In genomic region chr4:156235808-156236533, GRCm38 (mm10) we compare ENCODE assay signal across 8 mouse cellular contexts. TPM values are rescaled to one million over a fixed set of nuclear protein-coding genes. Genes with fewer than 3 reads are reported as not detected.
DNase-seq lines count a peak whose midpoint lies in the region; ATAC-seq and TF ChIP-seq lines count a peak whose summit lies in the region.

Gene Noc2l, plus strand, starts transcription at chr4:156236010.

- H3K79me3 ChIP-seq in C2C12 (ENCODE audit: low read depth): peaks cover 28% of the 10 kb centered on the region

- H3K27ac ChIP-seq in heart, embryonic 13.5 days (replicated peaks): peak within 1 kb of the TSS; percentile 91
- peak within 1 kb of the TSS; percentile 97 for H3K27ac ChIP-seq in liver, embryonic 12.5 days
- peak within 1 kb of the TSS; percentile 93 for H3K27ac ChIP-seq in stomach, embryonic 15.5 days

- under 1% methylated on average over 81 of the region's 90 CpGs for WGBS in heart, embryonic 13.5 days
- under 1% methylated on average over 89 of the region's 90 CpGs for WGBS in liver, embryonic 12.5 days (ENCODE audit: insufficient replicate concordance)
- under 1% methylated on average over 90 of the region's 90 CpGs for WGBS in stomach, embryonic 15.5 days

- no peak for TF ChIP-seq CTCF in C2C12 (IDR thresholded peaks at IDR 0.05; ENCODE audit: control insufficient read depth, insufficient read depth, insufficient read length)
- TF ChIP-seq CTCF in brain, embryonic 14.5 days (IDR thresholded peaks at IDR 0.05; ENCODE audit: borderline replicate concordance, extremely low read depth, insufficient read depth, insufficient read length): no peak

- peaks cover 63% of the 10 kb centered on the region for H3K4me1 ChIP-seq in erythroblast, embryonic 14.5 days (ENCODE audit: control insufficient read depth)
- H3K4me1 ChIP-seq in heart, embryonic 13.5 days: peaks cover 26% of the 10 kb centered on the region
- peaks cover 35% of the 10 kb centered on the region for H3K4me1 ChIP-seq in liver, embryonic 12.5 days
- H3K4me1 ChIP-seq in stomach, embryonic 15.5 days: peaks cover 16% of the 10 kb centered on the region

- H3K9me3 ChIP-seq in erythroblast, embryonic 14.5 days (ENCODE audit: control insufficient read depth, low read length): no peaks in the 10 kb centered on the region
- no peaks in the 10 kb centered on the region for H3K9me3 ChIP-seq in heart, embryonic 13.5 days
- no peaks in the 10 kb centered on the region for H3K9me3 ChIP-seq in liver, embryonic 12.5 days (replicated peaks)
- no peaks in the 10 kb centered on the region for H3K9me3 ChIP-seq in stomach, embryonic 15.5 days

- peak within 1 kb of the TSS; percentile 98 for H3ac ChIP-seq in C2C12 (ENCODE audit: control insufficient read depth, insufficient read length, low read depth)

- H3K79me2 ChIP-seq in C2C12 (ENCODE audit: control insufficient read depth, insufficient read depth): peaks cover 60% of the 10 kb centered on the region

- peak within 1 kb of the TSS; percentile 87 for H3K4me3 ChIP-seq in C2C12 (ENCODE audit: insufficient read depth, poor library complexity, severe bottlenecking)
- peak within 1 kb of the TSS; percentile 82 for H3K4me3 ChIP-seq in erythroblast, embryonic 14.5 days (replicated peaks)
- H3K4me3 ChIP-seq in heart, embryonic 13.5 days: peak within 1 kb of the TSS; percentile 89
- peak within 1 kb of the TSS; percentile 86 for H3K4me3 ChIP-seq in liver, embryonic 12.5 days
- peak within 1 kb of the TSS; percentile 79 for H3K4me3 ChIP-seq in stomach, embryonic 15.5 days (replicated peaks)

- no peaks in the 10 kb centered on the region for H3K27me3 ChIP-seq in C2C12 (ENCODE audit: control insufficient read depth, insufficient read depth, insufficient read length)
- H3K27me3 ChIP-seq in erythroblast, embryonic 14.5 days (ENCODE audit: control insufficient read depth): no peaks in the 10 kb centered on the region
- 0 out of 2 replicates have a peak, but pooled peaks cover 2% of the 10 kb centered on the region for H3K27me3 ChIP-seq in heart, embryonic 13.5 days (replicated peaks)
- H3K27me3 ChIP-seq in liver, embryonic 12.5 days (replicated peaks): no peaks in the 10 kb centered on the region
- H3K27me3 ChIP-seq in stomach, embryonic 15.5 days (replicated peaks): no peaks in the 10 kb centered on the region

- peak within 1 kb of the TSS; percentile 93 for H3K4me2 ChIP-seq in heart, embryonic 13.5 days
- peak within 1 kb of the TSS; percentile 99 for H3K4me2 ChIP-seq in liver, embryonic 12.5 days
- H3K4me2 ChIP-seq in stomach, embryonic 15.5 days: peak within 1 kb of the TSS; percentile 95

- DNase-seq in brain, embryonic 14.5 days (ENCODE audit: low read depth): peak; percentile 98
- peak; percentile 95 for DNase-seq in kidney, postnatal 10 days
- peak; percentile 76 to 88 for DNase-seq in natural killer cell, adult 2 months (ENCODE audit: low spot score in 2 of 2)

- ATAC-seq in heart, embryonic 13.5 days (ENCODE audit: extremely low read depth, insufficient number of reproducible peaks, low FRiP score, low TSS enrichment): peak; percentile 81
- peak; percentile 85 for ATAC-seq in liver, embryonic 12.5 days
- ATAC-seq in stomach, embryonic 15.5 days (ENCODE audit: insufficient read depth, low FRiP score, low read depth): peak; percentile 92

- TF ChIP-seq POLR2A in brain, embryonic 14.5 days (IDR thresholded peaks at IDR 0.05; ENCODE audit: borderline replicate concordance, extremely low read depth, insufficient read depth, insufficient read length, poor library complexity, severe bottlenecking): peak; percentile 97

- peaks cover 51% of the 10 kb centered on the region for H3K36me3 ChIP-seq in C2C12 (ENCODE audit: control insufficient read depth, insufficient read depth)
- peaks cover 70% of the 10 kb centered on the region for H3K36me3 ChIP-seq in erythroblast, embryonic 14.5 days (ENCODE audit: control insufficient read depth)
- peaks cover 63% of the 10 kb centered on the region for H3K36me3 ChIP-seq in heart, embryonic 13.5 days
- peaks cover 65% of the 10 kb centered on the region for H3K36me3 ChIP-seq in liver, embryonic 12.5 days
- peaks cover 33% of the 10 kb centered on the region for H3K36me3 ChIP-seq in stomach, embryonic 15.5 days

- peak within 1 kb of the TSS; percentile 88 for H3K9ac ChIP-seq in heart, embryonic 13.5 days
- H3K9ac ChIP-seq in liver, embryonic 12.5 days: peak within 1 kb of the TSS; percentile 89
- H3K9ac ChIP-seq in stomach, embryonic 15.5 days: peak within 1 kb of the TSS; percentile 44

TF ChIP-seq in C2C12, 6 proteins besides CTCF, POLR2A, EP300 and RAD21:
- TF ChIP-seq FOSL1 (IDR thresholded peaks at IDR 0.05; ENCODE audit: insufficient read depth, low read length, poor library complexity, severe bottlenecking) (no peak), MAX (IDR thresholded peaks at IDR 0.05) (peak; percentile 93)

RNA-seq across cellular contexts. Expression of gene Noc2l, which starts in this region (rescaled TPM):
- polyA plus RNA-seq in C2C12 (2012; fragmentation: generic; extraction: Trizol): 106 TPM
- polyA plus RNA-seq in brain, embryonic 14.5 days (2012; rRNA removed): 106 and 128 TPM in 2 replicates
- polyA plus RNA-seq in erythroblast, embryonic 14.5 days (2012): 2.9 and 3.0 TPM in 2 replicates
- polyA plus RNA-seq in heart, embryonic 13.5 days (2015; fragmentation: Nextera tagmentation; extraction: Ambion mirVana): 39.3 and 41.8 TPM in 2 replicates
- polyA plus RNA-seq in liver, embryonic 12.5 days (2016; fragmentation: Nextera tagmentation; extraction: Ambion mirVana): 125 and 130 TPM in 2 replicates
- 72.0 and 75.3 TPM in 2 replicates for polyA plus RNA-seq in stomach, embryonic 15.5 days (2015; fragmentation: Nextera tagmentation; extraction: Ambion mirVana)

Comparison
In these comparisons a context has a peak if more than half of its experiments do, and no peak if none do; other contexts are left out.
1. Peak in every context shown above with its lines: DNase-seq, ATAC-seq, H3K4me3 ChIP-seq and H3K27ac ChIP-seq.
2. RNA of gene Noc2l (polyA plus RNA-seq): 125 to 130 TPM in liver, embryonic 12.5 days, 106 TPM in C2C12 (single experiment), 106 to 128 TPM in brain, embryonic 14.5 days, 72.0 to 75.3 TPM in stomach, embryonic 15.5 days and 39.3 to 41.8 TPM in heart, embryonic 13.5 days; 2.9 to 3.0 TPM in erythroblast, embryonic 14.5 days; every median in the first group is over 10 times any median in the second.